Mouse (Mus musculus): ENCODE measurements at regions not wholly inside any gene's neighbourhood (a gene's known extent, or its start where the extent isn't known, plus 50 kb on each side); places are given as distances from the start of the nearest gene placed in this dataset.

DNA sequence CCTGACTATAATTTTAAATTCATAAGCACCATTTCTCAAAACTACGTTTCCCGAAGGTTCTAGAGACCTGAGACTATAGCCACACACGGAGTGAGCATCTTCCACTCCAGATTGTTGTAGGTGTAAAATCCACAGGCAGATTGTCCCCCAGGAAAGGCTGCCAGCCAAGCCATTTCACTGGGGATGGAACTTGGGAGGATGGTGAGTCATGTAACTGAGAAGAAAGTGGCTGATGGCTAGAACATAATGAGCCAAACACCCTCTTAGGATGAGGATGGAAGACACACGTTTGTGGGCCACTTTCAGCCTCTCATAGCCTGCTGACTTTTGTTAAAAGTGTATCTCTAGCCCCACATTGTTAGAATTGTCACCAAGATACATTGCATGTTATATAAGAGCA is 564.1 kb downstream of the Btbd3 start:
- no peak for DNase-seq (ENCODE audit: low spot score in 2 of 2)

DNA sequence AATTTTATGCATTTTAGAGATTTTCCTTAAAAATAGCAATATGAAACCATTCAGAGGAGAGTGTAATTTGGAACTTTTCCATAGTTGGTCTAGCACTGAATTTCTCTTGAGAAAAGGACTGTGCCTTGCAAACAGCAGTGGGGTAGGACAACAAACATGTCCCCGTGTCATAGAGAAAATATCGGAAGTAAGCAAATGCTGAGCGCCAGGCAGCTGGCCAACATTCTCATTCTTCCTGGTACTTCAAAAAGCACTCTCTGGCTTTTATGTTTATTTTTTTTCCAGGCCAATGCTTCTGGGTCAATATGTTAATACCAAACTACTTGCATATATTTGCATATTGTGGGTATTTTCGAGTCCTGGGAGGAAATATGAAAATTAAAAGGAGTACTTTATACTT is 568.5 kb downstream of the Btbd3 start:
- DNase-seq (ENCODE audit: low spot score in 2 of 2), result no peak

DNA sequence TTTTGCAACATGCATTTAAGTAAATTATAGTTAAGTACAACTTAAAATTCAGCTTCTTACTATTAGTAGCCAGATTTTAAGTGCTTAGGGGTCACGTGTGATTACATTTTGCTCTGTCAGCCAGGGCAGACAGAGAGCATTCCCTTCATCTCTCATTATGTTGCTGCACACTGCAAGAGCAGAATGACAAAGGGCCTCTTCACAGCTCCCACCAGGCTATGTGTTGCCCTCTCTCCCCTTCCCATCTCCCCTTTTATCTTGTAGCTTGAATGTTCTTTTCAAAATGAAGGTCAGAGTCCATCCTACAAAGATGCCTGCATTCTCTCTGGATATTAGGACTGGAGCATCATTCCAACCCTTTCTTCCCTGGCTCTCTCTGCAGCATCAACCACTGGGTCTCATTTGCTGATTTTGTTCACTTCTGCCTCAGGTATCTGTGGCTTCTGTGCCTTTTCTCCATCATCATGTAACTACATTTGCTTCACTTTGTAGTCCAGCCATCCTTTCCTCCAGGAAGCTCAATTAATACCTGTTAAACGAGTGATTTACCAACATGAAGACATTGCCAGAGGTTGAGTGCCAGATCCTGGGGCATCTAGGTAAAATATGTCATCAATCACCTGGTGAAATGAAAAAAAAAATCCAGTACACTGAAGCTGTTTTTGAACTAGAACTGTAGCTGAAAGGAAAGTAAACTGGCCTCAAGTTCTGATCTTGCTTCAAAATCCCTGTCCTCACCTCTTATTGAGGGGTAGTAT is 571.6 kb downstream of the Btbd3 start:
- DNase-seq (ENCODE audit: low spot score in 2 of 2), result no peak

DNA sequence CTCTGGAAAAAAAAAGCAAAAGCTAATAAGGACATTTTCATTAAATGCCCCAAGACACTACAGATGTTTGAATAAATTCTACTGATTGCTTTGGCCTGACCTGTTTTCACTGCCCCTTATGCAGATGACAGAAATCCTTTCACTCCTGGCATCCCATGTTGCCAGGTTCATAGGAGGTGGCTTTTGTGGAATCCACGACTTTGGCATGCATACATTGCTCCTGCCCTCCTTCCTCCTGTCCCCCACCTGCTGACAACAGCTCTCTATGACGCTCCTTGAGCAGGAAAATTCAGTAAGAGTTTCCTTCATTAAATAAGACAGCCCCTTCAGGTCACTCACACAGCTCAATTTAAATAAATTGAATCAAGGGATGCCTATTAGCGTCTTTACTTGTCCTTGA is 582.5 kb downstream of the Btbd3 start:
- no peak for DNase-seq (ENCODE audit: low spot score in 2 of 2)

DNA sequence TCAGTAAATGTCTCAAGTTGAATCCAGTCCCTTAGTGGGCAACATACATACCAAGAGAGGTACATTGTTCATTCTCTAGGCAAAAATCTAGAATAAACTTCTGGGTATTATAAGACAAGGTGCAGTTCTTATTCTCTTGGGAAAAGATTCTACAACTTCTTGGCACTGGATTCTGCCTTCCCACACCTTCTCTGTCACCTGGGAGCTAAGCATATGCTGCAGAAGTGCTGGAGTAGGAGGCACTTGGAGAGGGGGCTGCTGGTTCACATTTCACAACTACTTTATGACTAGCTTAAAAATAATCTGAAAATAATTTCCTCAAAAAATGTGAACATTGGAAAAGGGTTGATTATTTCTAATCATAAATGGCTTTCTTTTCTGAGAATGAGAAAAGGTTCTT is 602.8 kb downstream of the Btbd3 start:
- no peak for DNase-seq (ENCODE audit: low spot score in 2 of 2)

DNA sequence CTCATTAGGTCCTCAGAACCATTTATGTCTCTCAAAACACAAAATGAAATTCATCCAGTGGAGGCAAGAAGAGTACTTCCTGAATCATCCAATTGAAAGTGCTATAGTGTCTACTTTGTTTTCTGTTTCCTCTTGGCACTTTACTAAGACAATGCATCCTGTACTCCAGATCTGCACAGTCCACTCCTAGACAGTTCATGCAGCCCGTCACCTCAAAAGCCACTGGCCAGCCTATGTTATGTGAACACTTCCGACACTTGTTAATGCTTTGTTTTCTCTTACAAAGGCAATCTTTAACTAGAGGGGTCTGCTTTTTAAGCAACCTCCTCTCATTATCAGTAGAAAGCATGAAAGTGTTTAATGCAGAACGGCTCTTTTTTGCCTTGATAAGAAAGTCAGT is 597.1 kb upstream of the Sptlc3 start:
- no peak for DNase-seq (ENCODE audit: low spot score in 2 of 2)

DNA sequence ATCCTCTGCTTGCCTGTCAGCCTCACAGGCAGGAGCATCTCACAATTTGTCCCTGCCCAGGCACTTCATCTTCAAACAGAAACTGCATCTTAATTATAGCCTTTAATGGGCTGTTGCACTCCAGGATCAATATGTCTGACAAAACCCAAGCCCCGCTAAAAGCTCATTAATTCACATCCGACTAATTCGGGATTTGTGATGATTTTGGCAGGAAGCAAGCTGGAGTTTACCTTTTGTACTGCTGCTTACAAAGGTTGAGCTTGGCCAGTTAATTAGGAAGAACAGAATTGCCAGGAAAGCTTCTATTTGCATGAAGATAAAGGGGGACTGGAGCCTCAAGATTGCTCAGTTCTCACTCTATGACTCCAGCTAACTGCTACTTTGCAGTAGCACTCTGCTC is 596.6 kb upstream of the Sptlc3 start:
- no peak for DNase-seq (ENCODE audit: low spot score in 2 of 2)

DNA sequence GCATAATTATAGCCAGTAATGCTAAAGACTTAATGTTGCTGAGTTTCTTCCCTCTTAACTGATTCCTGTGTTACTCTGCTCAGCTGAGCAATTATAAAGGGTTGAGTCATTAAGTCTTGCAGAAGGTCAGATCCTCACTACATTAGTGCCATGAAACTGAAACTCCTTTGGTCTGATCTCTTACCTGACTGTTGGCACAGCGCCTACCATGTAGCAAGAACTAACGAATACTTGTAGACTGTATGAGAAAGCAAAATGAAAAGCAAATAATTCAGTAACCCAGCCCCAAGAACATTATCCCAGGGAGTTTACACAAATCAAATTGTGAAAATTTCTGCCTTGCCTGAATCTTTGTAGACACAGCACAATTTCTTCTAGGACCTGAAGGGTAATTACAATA is 556.5 kb upstream of the Sptlc3 start:
- DNase-seq (ENCODE audit: low spot score in 2 of 2), result no peak

DNA sequence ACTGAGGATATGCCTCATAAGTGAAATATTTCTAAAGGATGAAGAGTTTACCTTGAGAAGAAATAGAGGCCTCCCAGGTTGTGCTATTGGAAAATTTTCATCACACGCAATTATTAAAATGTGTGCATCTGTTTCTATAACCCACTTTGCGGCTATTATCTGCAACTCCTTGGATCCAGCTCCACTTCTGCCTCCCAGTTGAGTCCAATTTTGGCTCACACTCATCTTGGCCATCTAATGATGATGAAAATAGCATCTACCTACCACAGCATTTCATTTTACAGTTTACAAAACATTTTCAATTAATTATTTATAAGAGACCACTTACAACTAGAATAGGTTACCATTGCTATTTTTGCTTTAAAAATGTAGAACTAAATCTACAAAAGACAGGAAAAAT is 554.3 kb upstream of the Sptlc3 start:
- DNase-seq (ENCODE audit: low spot score in 2 of 2), result no peak

DNA sequence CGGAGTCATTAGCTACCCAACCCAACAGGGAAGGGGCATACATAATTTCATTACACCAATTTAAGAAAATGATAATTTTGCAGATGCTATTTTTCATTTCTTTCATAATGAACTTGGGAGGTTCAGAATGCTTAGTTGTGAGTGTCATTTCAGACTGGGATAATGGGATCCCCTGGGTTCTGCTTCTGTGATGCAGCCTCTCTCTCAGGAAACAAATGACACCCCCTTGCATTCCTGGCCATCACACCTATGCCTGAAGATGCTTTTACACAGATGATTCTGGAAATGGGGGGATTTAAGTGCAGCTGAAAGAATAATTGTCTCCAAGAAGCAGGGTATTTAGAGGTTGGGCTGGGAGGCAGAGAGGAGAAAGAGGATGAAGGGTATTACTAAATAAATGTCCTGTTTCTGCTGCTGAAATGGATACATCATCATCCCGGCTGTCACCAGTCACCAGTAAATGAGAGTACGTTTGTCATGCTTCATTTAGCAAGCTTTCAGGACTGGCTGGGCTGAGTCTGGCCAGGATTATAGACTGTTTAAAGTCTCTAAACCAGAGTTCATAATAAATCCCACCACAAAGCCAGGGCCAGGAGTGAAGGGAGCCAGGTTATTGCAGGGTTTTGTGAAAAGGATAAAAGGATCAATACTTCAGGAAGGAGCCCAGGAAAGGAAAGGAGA is 527.5 kb upstream of the Sptlc3 start:
- DNase-seq (ENCODE audit: low spot score in 2 of 2), result no peak

DNA sequence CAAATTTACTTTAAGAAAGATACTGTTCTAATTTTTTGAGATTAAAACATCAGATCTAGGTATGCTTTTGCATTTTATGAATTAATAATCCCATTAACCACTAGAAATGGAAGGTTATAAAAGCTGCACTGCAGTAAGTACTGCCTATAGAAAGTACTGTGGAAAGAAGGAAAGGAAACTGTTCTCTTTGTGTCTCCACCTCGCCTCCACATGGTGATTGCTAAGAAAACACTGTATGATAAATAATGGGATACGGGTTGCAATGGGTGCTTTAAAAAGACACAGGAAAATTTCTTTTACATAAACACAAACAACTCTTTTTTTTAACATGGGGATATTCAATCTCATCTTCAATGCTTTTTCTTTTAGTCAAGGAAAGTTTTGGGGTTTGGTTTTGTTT is 519.2 kb upstream of the Sptlc3 start:
- no peak for DNase-seq (ENCODE audit: low spot score in 2 of 2)

DNA sequence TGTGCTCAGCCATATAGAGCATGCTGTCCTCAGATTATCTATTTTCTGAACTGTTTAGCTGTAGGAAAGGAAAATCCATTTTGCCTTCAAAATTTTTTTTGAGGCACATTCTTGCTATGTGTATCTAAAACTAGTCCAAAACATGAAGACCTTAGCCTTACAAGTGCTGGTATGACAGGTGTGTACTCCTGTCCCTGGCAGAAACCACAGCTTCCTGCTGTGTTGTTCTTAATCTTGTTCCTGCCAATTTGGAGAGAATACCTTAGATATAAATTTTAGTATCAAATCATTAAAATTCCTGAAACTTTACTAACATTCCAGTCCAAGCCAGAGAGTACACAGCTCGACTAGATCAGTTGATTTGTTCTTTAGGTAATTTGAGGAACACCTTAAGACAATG is 503.7 kb upstream of the Sptlc3 start:
- no peak for DNase-seq (ENCODE audit: low spot score in 2 of 2)

DNA sequence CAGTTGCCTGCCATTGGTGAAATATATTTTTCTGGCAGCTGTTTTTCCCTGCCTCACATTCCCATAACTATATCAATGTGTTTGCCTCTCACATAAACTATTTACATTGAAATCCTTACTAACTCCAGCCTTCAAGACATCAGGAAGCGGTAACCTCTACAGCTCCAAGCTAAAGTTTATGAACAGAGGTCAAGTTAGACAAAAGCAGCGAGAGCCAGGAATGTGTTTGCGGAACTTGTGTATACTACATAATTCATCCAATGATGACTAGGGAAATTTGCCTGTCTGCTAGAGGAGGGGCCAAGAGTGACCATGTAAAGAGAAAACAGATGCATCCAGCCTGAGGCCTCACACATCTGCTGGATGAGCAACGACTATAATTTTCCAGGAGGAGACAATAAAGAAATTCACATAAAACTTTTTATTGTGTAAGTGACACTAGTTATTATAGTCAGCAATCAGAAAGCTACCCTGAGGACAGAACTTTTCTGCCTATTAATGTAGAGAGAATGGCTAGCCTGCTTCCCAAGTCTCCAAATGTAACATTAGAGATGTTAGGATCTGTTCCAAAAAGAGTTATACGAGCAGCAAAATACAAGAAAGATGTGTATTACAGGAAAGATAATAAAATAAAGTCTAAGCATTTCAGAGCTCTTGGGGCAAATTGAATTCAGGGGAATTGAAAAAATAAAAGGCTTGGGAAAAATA is 461.5 kb upstream of the Sptlc3 start:
- no peak for DNase-seq (ENCODE audit: low spot score in 2 of 2)

DNA sequence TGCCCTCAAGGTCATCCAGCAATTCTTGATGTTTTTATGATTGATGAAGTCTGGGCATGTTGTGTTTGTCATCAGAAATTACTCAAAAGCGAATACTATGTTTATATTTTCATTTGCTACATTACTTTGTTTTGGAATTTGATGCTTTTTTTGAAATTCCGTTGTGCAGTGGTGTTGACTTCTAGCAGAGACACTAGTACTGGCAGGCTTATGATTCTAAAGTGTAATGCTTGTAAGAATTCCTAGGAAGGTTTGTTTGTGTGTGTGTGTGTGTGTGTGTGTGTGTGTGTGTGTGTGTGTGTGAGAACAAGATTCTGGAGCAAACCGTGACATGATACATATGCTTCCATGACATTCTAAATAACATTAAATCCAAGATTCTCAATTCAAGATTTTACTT is 458.9 kb upstream of the Sptlc3 start:
- DNase-seq (ENCODE audit: low spot score in 2 of 2), result no peak

DNA sequence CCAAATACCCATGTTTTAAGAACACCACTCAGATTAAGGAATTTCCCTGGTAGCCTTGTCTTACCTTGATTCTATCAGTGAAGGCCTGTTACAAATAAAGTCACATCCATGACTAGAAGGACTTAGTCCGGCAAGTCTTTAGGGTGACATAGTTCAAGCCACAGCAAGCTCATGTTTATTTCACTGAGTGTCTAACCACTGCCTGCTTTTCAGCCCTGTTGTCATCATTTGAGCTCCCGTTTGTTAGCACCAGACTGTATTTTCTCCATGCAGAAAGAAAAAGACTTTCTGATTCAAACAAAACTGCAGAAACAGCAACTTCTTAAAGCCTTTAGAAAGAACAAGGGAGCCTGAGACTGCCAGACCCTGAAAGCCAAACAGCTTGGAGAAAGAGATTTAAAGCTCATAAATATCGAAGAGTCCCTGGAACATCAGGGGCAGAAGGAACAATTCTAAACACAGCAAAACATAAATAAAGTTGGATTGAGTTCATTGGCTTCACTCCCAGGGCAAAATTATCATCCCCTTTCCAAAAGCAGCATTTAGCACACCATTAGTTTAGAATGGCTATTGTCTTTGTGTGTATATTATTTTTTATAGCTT is 451.9 kb upstream of the Sptlc3 start:
- no peak for DNase-seq (ENCODE audit: low spot score in 2 of 2)

DNA sequence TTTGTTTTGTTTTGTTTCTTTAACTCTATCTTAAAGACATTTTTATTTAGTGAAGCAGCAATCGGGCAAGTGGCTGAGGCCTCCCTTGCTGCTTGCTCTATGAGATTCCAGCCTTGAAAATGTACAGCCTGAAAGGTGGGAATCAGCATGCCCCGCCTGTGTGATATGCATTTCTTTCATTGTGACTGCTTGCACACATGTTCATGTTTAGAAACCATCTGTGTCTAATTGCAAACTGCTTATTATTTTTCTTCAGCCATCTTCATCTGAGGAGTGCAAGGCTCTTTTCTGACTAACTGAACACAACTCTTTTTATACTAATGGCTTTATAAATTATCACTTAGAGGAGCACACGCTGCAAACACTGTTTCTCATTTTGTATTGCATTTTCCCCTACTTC is 449.0 kb upstream of the Sptlc3 start:
- DNase-seq (ENCODE audit: low spot score in 2 of 2), result no peak

DNA sequence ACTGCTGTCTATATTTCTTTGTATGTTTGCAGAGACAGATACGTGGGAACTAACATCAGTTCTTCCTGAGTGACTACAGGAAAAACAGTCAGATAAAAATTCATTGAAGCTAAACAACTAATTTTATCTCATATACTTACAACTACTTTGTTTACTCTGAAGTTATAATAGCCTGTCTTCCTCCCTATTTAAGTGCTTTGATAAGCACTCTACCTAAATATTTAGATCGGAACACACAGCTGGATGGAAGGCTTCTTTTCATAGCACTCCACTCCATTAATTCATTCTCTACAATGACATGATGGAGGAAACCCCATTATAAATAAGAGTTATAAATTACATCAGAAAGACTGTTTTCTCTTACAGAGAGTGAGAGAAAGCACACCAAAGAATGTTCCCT is 438.5 kb upstream of the Sptlc3 start:
- no peak for DNase-seq (ENCODE audit: low spot score in 2 of 2)

DNA sequence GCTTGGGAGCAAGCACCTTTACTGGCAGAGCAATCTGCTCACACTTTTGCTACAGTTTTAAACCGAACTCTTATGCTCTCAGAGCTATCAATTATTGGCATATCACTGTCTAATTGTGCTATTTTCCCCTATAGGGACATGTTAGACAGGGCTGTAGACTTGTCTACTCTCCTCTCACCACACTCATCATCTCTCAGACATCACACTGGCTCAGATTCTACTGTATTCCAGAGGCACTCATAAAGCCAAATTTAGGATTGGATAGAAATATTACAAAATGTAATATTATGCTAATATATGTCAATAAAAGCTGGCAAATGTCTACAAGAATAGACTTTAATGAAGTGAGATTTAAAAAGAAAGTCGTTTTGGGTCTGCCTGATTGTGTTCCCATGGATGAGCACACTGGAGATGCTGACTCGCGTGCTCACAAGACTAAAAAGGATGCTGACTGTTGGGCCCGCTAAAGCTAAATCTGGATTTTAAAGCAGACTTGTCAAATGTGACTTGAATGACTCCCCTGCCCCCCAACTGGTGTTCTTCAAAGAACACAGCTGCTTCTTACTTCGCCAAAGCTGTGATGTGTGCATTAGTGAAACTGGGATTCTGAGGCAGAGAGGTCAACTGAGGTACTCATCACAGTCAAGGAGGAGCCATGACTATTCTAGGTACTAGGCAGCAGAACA is 424.3 kb upstream of the Sptlc3 start:
- no peak for DNase-seq (ENCODE audit: low spot score in 2 of 2)

DNA sequence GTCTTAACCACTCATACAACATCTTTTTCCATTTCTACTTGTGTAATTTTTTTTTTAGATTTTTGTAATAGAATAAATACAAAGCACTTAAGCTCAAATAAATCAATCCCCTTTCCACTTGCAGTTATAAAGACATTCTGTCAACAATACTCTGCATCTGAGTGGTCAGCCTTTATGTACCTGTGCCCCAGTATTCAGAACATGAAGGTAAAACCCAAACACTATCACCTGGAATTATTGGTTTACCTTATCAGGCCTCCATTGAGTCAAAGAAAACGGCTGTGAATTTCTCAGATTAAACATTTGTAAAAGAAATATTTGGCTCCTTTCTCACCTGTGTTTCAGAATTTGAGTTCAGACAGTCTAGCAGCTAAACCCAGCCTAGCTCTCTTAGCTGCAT is 422.0 kb upstream of the Sptlc3 start:
- DNase-seq (ENCODE audit: low spot score in 2 of 2), result no peak

DNA sequence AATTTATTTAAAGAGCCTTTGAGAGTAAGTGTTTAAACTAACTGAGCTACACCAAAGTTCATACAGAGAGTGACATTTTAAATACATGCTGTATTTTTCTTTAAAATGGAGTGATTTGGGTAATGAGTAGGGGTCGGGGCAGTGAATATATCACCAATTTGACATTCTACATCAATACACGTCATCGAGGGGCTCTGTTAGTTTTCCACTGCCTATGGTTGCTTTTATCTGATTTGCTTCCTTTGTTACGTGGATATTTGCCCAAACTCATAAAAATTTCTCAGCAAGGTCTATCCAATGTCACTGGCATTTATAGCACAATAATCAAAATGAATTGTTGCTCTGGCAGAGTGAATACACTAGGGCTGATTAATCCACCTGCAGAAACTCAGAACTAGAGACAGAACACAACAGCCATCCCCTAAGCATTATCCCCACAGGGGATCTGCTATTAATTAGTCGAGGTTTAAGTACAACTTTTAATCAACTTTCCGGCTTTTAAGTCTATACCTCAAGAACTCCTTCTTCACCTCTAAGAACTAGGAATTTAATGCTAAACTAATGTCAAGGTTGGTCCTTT is 400.1 kb upstream of the Sptlc3 start:
- DNase-seq (ENCODE audit: low spot score in 2 of 2), result no peak

DNA sequence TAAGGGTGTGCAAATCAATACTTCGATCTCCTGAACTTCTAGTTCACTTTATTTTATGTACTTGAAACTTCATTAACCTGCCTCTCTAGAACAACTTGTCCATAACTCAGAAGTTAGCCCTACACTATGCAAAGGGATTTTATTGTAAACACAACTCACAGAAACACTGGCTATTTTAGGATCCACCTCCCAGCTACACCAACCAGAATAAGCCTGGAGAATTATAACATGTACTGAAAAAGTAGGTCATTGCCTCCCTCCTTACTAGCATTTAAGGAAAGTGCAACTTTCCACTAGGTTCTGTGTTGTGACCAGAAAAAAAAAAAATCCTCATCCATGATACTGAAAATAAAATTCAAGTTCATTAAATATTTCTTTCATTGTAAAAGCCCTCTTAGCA is 382.0 kb upstream of the Sptlc3 start:
- DNase-seq (ENCODE audit: low spot score in 2 of 2), result no peak

DNA sequence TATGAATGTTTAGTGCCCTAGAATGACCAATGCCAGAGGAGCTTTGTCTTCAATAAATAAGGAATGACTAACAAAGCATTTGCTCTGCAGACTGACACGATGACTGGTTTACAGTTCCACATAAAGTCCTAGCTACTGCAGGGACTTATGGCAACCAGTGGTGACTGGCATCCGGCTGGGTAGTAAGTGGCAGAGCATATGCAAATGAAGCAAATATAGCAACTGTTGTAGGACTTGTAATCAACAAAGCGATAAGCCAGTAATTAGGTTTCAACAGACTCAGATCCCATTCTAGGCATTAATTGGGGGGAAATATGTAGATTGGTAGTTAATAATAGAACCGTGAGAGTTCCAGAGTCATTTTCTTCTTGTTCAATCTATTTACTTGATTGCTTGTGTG is 379.2 kb upstream of the Sptlc3 start:
- no peak for DNase-seq (ENCODE audit: low spot score in 2 of 2)

All from spleen, postnatal 14 days (tissue).